Mouse (Mus musculus) ovary, adult 18-20 months (tissue): ENCODE results near the gene Ccdc28b.

Experiments
- DNase-seq: peaks from one replicate; pipeline ENCODE4 v3.0.0; 2022; ENCODE audit warnings: low spot score, mixed read lengths

Ccdc28b gene

GRCm38 (mm10) chr4:129623681-129624091 is at the start of gene Ccdc28b:
Ccdc28b (minus strand) TSS chr4:129623947.
- peak; percentile 37 for DNase-seq

- no peak for DNase-seq
Observed at GRCm38 (mm10) chr4:129672878-129673449, 49.2 kb upstream of the Ccdc28b start.

- DNase-seq: peak; percentile 81
Observed at GRCm38 (mm10) chr4:129672083-129672877, 48.5 kb upstream of the Ccdc28b start, which contains the start of gene Kpna6. Kpna6 (minus strand) TSS chr4:129672767.

GRCm38 (mm10) chr4:129671491-129672082 is 47.8 kb upstream of the Ccdc28b start:
- no peak for DNase-seq

GRCm38 (mm10) chr4:129662255-129662813 is 38.6 kb upstream of the Ccdc28b start:
- DNase-seq: no peak

- no peak for DNase-seq
Observed at GRCm38 (mm10) chr4:129661584-129661983, 37.8 kb upstream of the Ccdc28b start.

- no peak for DNase-seq
Observed at GRCm38 (mm10) chr4:129654770-129655169, 31.0 kb upstream of the Ccdc28b start.

- DNase-seq: no peak
Observed at GRCm38 (mm10) chr4:129650359-129650758, 26.6 kb upstream of the Ccdc28b start.

- no peak for DNase-seq
Observed at GRCm38 (mm10) chr4:129648656-129649055, 24.9 kb upstream of the Ccdc28b start.

GRCm38 (mm10) chr4:129645204-129645603 is 21.5 kb upstream of the Ccdc28b start:
- DNase-seq: no peak

- DNase-seq: no peak
Observed at GRCm38 (mm10) chr4:129641756-129642155, 18.0 kb upstream of the Ccdc28b start.

GRCm38 (mm10) chr4:129640638-129641467 is 17.1 kb upstream of the Ccdc28b start, which contains the start of gene Txlna:
Txlna (minus strand) TSS chr4:129641065.
- peak; percentile 96 for DNase-seq

GRCm38 (mm10) chr4:129640101-129640637 is 16.4 kb upstream of the Ccdc28b start:
- peak; percentile 26 for DNase-seq

- no peak for DNase-seq
Observed at GRCm38 (mm10) chr4:129639221-129639620, 15.5 kb upstream of the Ccdc28b start.

GRCm38 (mm10) chr4:129633852-129634251 is 10.1 kb upstream of the Ccdc28b start:
- DNase-seq: no peak

- no peak for DNase-seq
Observed at GRCm38 (mm10) chr4:129631867-129632266, 8.1 kb upstream of the Ccdc28b start.

- DNase-seq: no peak
Observed at GRCm38 (mm10) chr4:129630944-129631343, 7.2 kb upstream of the Ccdc28b start.

- no peak for DNase-seq
Observed at GRCm38 (mm10) chr4:129626035-129626434, 2.3 kb upstream of the Ccdc28b start.

GRCm38 (mm10) chr4:129625496-129625895 is 1.7 kb upstream of the Ccdc28b start:
- no peak for DNase-seq

- DNase-seq: no peak
Observed at GRCm38 (mm10) chr4:129625029-129625370, 1.3 kb upstream of the Ccdc28b start.

GRCm38 (mm10) chr4:129624281-129625028 is 708 bp upstream of the Ccdc28b start:
- peak; percentile 81 for DNase-seq
